Mouse (Mus musculus) gastrocnemius, adult 8-10 months (tissue): ENCODE data around the gene Golga1. TPM values are rescaled to one million over a fixed set of nuclear protein-coding genes. Genes with fewer than 3 reads are reported as not detected.
A peak's percentile ranks its signal among the peaks of the same experiment; 100 is the strongest.

ENCODE experiments used
- DNase-seq, 2 experiments: peaks; one replicate each; pipeline ENCODE4 v3.0.0; 2022; ENCODE audit warnings: low spot score in 2 of 2
- total RNA-seq, 4 experiments: library from RNA; stranded (reverse); gene quantifications; 2 replicates each; pipeline ENCODE4 v1.2.4; 2022

Gene Golga1
- total RNA-seq, 4 experiments from 2014 or later = 8.9 to 10.5 (median 9.9) TPM

- no peak for DNase-seq
Measured at GRCm38 (mm10) chr2:39006149-39006730, 59.1 kb downstream of the Golga1 start.

GRCm38 (mm10) chr2:39005574-39006079, 59.7 kb downstream of the Golga1 start, which contains the start of gene Rpl35:
Gene Rpl35 (minus strand): TSS chr2:39005624.
- DNase-seq = no peak

- DNase-seq = peak; percentile 77 to 85
Measured at GRCm38 (mm10) chr2:39004880-39005435, 60.4 kb downstream of the Golga1 start, which contains the start of gene Arpc5l. Gene Arpc5l (plus strand): TSS chr2:39005348.

- no peak for DNase-seq
Measured at GRCm38 (mm10) chr2:39004372-39004771, 61.0 kb downstream of the Golga1 start.

GRCm38 (mm10) chr2:39003512-39003911, 61.8 kb downstream of the Golga1 start:
- no peak for DNase-seq

- no peak for DNase-seq
Measured at GRCm38 (mm10) chr2:39003106-39003505, 62.2 kb downstream of the Golga1 start.

GRCm38 (mm10) chr2:39001866-39002265, 63.5 kb downstream of the Golga1 start:
- no peak for DNase-seq

GRCm38 (mm10) chr2:39000587-39000919, 64.8 kb downstream of the Golga1 start:
- no peak for DNase-seq

GRCm38 (mm10) chr2:38999910-39000586, 65.3 kb downstream of the Golga1 start:
- no peak for DNase-seq

- no peak for DNase-seq
Measured at GRCm38 (mm10) chr2:38999381-38999780, 66.0 kb downstream of the Golga1 start.

- peak; percentile 84 to 85 for DNase-seq
Measured at GRCm38 (mm10) chr2:38997386-38998374, 67.7 kb downstream of the Golga1 start, which contains the start of gene Wdr38. Gene Wdr38 (plus strand): TSS chr2:38997476.

GRCm38 (mm10) chr2:38992452-38992851, 72.9 kb downstream of the Golga1 start:
- no peak for DNase-seq

- DNase-seq = no peak
Measured at GRCm38 (mm10) chr2:38992004-38992403, 73.3 kb downstream of the Golga1 start.

- DNase-seq = no peak
Measured at GRCm38 (mm10) chr2:38988929-38989328, 76.4 kb downstream of the Golga1 start.

GRCm38 (mm10) chr2:38987803-38988510, 77.4 kb downstream of the Golga1 start:
- DNase-seq = no peak

GRCm38 (mm10) chr2:38987371-38987770, 78.0 kb downstream of the Golga1 start:
- no peak for DNase-seq

GRCm38 (mm10) chr2:38986580-38986979, 78.8 kb downstream of the Golga1 start:
- DNase-seq = peak; percentile 56 to 67

- DNase-seq = no peak
Measured at GRCm38 (mm10) chr2:38983456-38983855, 81.9 kb downstream of the Golga1 start.

- DNase-seq = no peak
Measured at GRCm38 (mm10) chr2:38977837-38978236, 87.5 kb downstream of the Golga1 start.

- DNase-seq = no peak
Measured at GRCm38 (mm10) chr2:38975941-38976805, 89.2 kb downstream of the Golga1 start.
